Mouse (Mus musculus): Measurements from ENCODE around the gene Scgb1b20. TPM values are rescaled to one million over a fixed set of nuclear protein-coding genes. Genes with fewer than 3 reads are reported as not detected.

Scgb1b20 gene
- not detected in 2 replicates for polyA plus RNA-seq (2015; fragmentation: Nextera tagmentation; extraction: Ambion mirVana)

DNA sequence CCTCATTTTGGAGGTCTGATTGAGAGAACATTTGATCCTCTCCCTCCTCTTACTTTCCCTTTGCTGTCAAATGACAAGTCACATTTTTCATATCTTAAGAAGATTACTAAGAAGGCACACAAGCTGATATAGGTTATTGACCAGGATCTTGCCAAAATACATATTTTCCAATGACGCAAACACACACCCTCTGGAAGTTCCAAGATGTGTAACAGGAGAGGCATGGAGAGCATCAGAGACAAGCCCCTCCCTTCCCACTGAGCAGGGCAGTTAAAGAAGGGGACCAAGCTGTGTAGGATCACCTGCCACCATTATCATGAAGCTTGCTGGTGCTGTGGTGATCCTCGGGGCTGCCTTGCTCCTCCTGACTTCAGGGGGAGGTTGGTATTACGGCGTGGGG lies at the start of gene Scgb1b20:
Gene Scgb1b20, plus strand, starts transcription at position 301 of the 400 bp plus-strand sequence.

DNA sequence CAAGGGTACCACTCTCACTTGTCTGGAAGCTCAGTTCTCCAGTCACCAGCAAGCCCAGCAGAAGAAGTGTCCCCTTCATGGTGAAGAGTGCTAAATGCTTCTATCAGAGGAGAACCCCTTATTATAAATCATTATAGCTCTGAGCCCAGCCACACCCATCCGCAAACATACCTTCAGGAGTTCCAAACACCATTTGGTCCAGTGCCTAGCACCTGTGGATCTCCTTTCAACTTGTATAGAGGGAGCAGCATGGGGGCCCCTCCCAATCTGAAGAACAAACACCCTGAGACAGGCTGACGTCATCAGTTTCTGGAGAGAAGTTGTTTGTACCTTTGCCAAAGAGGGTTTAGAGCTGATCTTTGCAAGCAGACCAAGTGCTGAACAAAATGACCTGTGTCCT lies 6.8 kb upstream of the Scgb1b20 start, which contains the start of gene Scgb2b20:
Gene Scgb2b20, minus strand, starts transcription at position 101 of the 400 bp plus-strand sequence.

Other genes starting within 250 kb of the Scgb1b20 start
- not detected in 2 replicates for gene Scgb2b18, start 199.4 kb upstream of the Scgb1b20 start, polyA plus RNA-seq (2015; fragmentation: Nextera tagmentation; extraction: Ambion mirVana)
- not detected in 2 replicates for gene Scgb1b18, start 187.7 kb upstream of the Scgb1b20 start, polyA plus RNA-seq (2015; fragmentation: Nextera tagmentation; extraction: Ambion mirVana)
- not detected in 2 replicates for gene Scgb2b19, start 92.9 kb upstream of the Scgb1b20 start, polyA plus RNA-seq (2015; fragmentation: Nextera tagmentation; extraction: Ambion mirVana)
- gene Scgb1b19, start 85.9 kb upstream of the Scgb1b20 start, polyA plus RNA-seq (2015; fragmentation: Nextera tagmentation; extraction: Ambion mirVana): not detected in 2 replicates
- not detected in 2 replicates for gene Scgb2b20, start 6.9 kb upstream of the Scgb1b20 start, polyA plus RNA-seq (2015; fragmentation: Nextera tagmentation; extraction: Ambion mirVana)
- gene Scgb2b21, start 147.2 kb downstream of the Scgb1b20 start, polyA plus RNA-seq (2015; fragmentation: Nextera tagmentation; extraction: Ambion mirVana): not detected in 2 replicates

All from spleen, postnatal 0 days (tissue).